Mouse (Mus musculus) neural tube, embryonic 12.5 days (tissue): Measurements from ENCODE around the gene Vps13d. TPM values are rescaled to one million over a fixed set of nuclear protein-coding genes. Genes with fewer than 3 reads are reported as not detected.

Experiments used
- ATAC-seq: fragments of 200-750 bp; cut with Nextera tagmentation; 2 replicates; pipeline ENCODE4 v1.8.0; 2017; ENCODE audit warnings: low read depth, mild to moderate bottlenecking, moderate TSS enrichment, moderate library complexity; ENCODE audit not compliant: low FRiP score
- H3K27ac ChIP-seq: fragments of 300-500 bp; sonication (generic); 2 replicates; pipeline ENCODE4 v1.5.1; 2016
- H3K27me3 ChIP-seq: fragments of 300-500 bp; sonication (generic); replicated peaks from 2 replicates; pipeline ENCODE4 v1.6.1; 2016; ENCODE audit warnings: mild to moderate bottlenecking
- H3K36me3 ChIP-seq: fragments of 300-500 bp; sonication (generic); 2 replicates; pipeline ENCODE4 v1.6.1; 2016; ENCODE audit warnings: mild to moderate bottlenecking
- H3K4me1 ChIP-seq: fragments of 300-500 bp; sonication (generic); 2 replicates; pipeline ENCODE4 v1.6.1; 2016
- H3K4me2 ChIP-seq: fragments of 300-500 bp; sonication (generic); replicated peaks from 2 replicates; pipeline ENCODE4 v1.6.1; 2016; ENCODE audit warnings: mild to moderate bottlenecking
- H3K4me3 ChIP-seq: fragments of 300-500 bp; sonication (generic); 2 replicates; pipeline ENCODE4 v1.5.1; 2016
- H3K9ac ChIP-seq: fragments of 300-500 bp; sonication (generic); 2 replicates; pipeline ENCODE4 v1.6.1; 2016; ENCODE audit warnings: mild to moderate bottlenecking
- H3K9me3 ChIP-seq: fragments of 300-500 bp; sonication (generic); 2 replicates; pipeline ENCODE4 v1.6.1; 2016; ENCODE audit warnings: mild to moderate bottlenecking
- WGBS: fragments of 180-500 bp; shearing (Covaris S2); methylation state at CpG from one replicate; pipeline ENCODE4 v1.1.7; 2016; 5-methylcytosine and 5-hydroxymethylcytosine counted together
- polyA plus RNA-seq: library from polyadenylated mRNA; unstranded; fragments of >200 nt; fragmentation: Nextera tagmentation; extraction: Ambion mirVana; gene quantifications from 2 replicates; pipeline ENCODE4 v1.2.1, GENCODE M21; 2016

Gene Vps13d
- polyA plus RNA-seq, result 9.3 and 13.4 TPM in 2 replicates

DNA sequence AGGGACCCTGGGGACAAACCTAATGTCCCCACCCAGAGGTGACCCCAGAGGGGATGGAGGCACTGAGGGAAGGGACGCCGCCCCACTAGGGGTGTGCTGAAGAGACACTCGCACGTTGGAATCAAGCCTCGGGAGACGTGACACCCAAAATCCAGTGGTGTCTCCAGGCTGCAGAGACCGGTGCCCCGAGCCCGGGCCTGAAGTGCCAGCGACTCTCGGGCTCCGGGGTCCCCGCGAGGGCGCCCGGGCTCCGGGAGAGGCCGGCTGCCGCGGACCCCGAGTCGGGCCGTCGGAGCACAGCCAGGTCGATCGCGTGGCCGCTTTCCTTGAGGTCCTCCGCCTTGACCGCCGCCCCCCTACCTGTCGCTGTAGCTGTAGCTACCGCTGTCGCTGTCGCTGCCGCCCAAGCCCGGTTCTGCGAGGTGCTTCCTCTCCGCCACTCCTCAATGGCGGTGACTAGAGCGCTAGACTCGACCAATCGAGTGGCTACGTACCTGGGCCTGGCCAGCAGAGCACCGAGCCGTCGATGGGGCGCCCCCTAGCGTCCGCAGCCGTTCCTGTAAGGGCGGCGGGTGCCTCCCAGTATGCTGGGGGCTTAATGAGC is at the start of gene Vps13d:
Gene Vps13d, minus strand, starts transcription at position 447 of the 604 bp plus-strand sequence.
- H3K4me2 ChIP-seq, result peak within 1 kb of the TSS; percentile 94
- H3K9ac ChIP-seq, result peak within 1 kb of the TSS; percentile 87
- no peaks in the 10 kb centered on the region for H3K27me3 ChIP-seq
- H3K9me3 ChIP-seq, result no peaks in the 10 kb centered on the region
- under 1% methylated on average over 53 of the region's 53 CpGs for WGBS
- H3K4me1 ChIP-seq, result peaks cover 10% of the 10 kb centered on the region
- no peak within 1 kb of the TSS for H3K27ac ChIP-seq
- peak; percentile 93 for ATAC-seq
- peaks cover 7% of the 10 kb centered on the region; the same call in 1 of the 2 replicates for H3K36me3 ChIP-seq
- peak within 1 kb of the TSS; percentile 92 for H3K4me3 ChIP-seq

DNA sequence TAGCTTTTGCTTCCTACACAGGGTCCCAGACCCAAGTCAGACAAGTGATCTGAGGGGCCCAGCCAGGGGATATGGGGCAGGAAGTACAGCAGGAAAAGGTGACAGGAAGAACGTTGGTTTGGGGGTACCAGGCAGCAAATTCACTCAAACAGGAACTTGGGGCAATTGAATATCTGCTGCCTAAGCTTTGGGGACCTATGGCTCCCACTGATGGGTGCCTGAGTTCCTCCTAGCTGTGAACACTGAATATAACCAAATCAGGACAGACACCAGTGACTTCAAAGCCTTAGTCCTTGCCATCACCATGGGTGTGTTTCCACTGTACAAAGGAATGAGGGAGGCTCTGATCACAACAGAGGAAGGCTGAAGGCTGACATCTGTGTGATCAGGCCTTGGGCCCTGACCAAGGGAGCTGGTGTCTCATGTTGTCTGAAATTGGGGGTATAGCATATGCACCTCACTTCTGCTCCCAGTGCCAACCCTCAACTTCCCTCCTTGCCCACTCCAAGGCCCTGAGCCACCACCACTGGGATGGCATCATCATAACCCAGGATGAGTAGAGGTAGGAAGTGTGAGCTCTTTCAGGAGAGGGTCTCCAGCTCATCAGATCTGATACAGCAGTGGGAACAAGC is 48.0 kb upstream of the Vps13d start:
- Histone ChIP-seq H3K4me1 (peaks cover 11% of the 10 kb centered on the region; the same call in 1 of the 2 replicates), H3K9me3 (no peaks in the 10 kb centered on the region), H3K9ac (no peak overlapping the region), H3K36me3 (no peaks in the 10 kb centered on the region), H3K27ac (no peak overlapping the region), H3K4me2 (no peak overlapping the region), H3K4me3 (no peak overlapping the region), H3K27me3 (peaks cover 24% of the 10 kb centered on the region; the same call in 1 of the 2 replicates)
- ATAC-seq, result no peak
- 77% methylated on average over 1 of the region's 1 CpGs for WGBS

DNA sequence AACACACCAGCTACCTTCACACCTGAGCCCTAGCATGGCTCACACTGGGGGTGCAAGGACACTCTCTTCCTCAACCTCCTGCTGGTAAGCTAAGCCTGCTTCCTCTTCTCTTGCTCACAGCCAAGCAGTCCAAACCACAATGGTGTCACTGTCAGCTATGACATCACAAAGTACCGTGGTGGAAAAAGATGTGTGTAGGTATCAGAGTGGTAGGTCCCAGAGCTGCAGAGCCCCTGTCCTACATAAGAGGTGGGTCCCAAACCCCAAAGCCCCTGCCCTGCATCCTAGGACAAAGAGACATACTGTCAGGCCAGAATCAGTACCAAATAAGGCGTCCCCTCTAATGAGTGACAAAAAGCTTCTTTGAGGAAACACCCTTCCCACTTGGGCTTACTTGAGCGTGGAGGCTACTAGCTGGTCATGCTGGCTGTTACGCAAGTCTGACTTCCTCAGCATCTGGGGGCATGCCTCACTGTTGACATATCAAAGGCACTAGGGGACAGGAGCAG is 46.0 kb upstream of the Vps13d start:
- Histone ChIP-seq H3K27me3 (peaks cover 11% of the 10 kb centered on the region; the same call in 1 of the 2 replicates), H3K4me3 (no peak overlapping the region), H3K36me3 (no peaks in the 10 kb centered on the region), H3K4me1 (no peaks in the 10 kb centered on the region), H3K27ac (no peak overlapping the region), H3K9me3 (no peaks in the 10 kb centered on the region), H3K9ac (no peak overlapping the region), H3K4me2 (no peak overlapping the region)
- WGBS, result 84% methylated on average over 4 of the region's 4 CpGs
- no peak for ATAC-seq

DNA sequence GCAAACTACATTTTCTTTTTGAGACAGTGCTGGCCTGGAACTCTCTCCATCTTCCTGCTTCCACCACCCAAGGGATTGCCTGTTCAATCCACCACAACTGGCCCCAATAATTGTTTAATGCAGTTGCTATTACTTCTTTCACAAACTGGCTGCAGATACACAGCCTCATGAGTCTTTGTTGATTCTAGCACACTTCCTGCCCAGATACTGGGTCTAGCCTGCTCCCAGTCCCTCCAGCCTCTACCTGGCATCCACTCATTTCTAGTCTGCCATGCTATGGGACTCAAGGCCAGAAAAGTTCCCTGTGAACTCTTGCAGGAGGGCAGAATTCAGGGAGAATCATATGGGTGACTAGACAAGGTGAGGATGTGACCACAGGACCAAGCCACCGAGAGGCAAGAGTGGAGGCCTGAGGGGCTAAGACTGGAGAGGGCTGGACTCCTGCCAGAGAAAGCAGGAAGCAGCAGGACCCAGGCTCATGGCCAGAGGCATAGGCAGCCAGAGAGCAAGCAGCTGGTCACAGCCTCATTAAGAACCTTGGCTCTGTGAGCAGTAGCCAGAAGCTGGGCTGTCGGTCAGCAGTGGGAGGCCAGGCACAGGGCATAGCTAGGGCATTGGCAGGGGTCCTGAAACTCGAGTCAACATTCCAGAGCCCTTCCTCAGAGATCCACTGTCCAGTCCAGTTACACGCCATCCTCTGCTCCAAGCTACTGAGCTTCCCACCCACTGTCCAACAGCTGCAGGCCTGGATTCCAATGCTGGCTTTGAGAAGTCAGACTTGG is 44.4 kb upstream of the Vps13d start:
- Histone ChIP-seq H3K4me2 (no peak overlapping the region), H3K27ac (no peak overlapping the region), H3K9ac (no peak overlapping the region), H3K9me3 (no peaks in the 10 kb centered on the region), H3K4me1 (no peaks in the 10 kb centered on the region), H3K4me3 (no peak overlapping the region), H3K36me3 (no peaks in the 10 kb centered on the region), H3K27me3 (no peaks in the 10 kb centered on the region)
- WGBS, result 59% methylated on average over 4 of the region's 4 CpGs
- ATAC-seq, result no peak

DNA sequence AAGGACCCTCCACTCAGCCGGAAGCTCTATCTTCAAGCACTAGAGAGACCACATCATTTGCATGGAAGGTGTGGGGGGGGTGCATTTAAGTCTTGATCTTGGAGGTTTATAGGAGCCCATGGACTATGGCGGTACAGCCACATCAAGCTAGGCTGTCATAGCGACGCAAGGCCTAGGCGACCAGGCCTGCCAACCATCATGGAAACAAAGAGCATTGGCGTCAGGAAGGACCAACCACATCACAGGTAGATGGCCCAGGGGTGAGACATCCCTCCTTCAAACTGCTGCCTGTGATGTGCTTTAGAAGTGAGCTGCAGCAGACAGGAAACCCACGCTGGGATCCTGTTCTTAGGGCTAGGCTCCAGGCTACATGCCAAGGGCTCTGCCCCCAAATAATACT is 41.2 kb upstream of the Vps13d start:
- Histone ChIP-seq H3K27ac (no peak overlapping the region), H3K9ac (no peak overlapping the region), H3K27me3 (no peaks in the 10 kb centered on the region), H3K4me3 (no peak overlapping the region), H3K4me2 (no peak overlapping the region), H3K36me3 (no peaks in the 10 kb centered on the region), H3K4me1 (no peaks in the 10 kb centered on the region), H3K9me3 (no peaks in the 10 kb centered on the region)
- WGBS, result 89% methylated on average over 7 of the region's 7 CpGs
- no peak for ATAC-seq

DNA sequence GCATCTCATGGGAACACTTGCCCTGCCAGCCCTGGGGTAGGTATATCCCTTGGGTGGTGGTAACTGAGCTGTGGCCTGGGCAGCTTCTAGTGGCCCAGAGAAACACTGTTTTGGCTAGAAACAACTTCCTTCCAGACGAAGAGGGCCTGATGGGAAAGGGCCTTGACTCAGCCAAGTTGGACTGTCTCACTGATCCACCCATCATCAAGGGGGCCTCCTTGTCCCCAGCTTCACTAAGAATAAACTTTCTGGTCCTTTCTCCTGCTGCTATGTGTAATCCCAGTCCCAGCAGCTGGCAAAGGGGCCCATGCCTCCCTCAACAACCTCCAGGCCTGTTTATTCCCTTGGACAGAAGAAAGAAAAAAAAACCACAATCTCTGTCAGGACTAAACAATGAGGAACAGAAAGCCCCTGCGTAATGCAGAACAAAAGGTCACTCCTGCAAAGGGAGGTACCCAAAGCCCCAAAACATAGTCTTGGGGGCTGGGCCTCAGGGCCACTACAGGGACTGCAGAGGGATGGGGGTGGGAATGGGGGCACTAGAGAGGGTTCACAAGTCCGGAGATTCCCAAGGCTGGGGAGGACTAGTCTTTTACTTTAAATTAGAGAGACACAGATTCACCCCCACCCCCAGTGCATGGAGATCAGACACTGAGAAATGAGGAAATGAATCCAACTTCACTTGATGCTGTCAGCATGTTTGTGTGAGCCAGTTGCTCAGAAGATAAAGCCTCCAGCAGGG is 38.9 kb upstream of the Vps13d start:
- no peak for ATAC-seq

DNA sequence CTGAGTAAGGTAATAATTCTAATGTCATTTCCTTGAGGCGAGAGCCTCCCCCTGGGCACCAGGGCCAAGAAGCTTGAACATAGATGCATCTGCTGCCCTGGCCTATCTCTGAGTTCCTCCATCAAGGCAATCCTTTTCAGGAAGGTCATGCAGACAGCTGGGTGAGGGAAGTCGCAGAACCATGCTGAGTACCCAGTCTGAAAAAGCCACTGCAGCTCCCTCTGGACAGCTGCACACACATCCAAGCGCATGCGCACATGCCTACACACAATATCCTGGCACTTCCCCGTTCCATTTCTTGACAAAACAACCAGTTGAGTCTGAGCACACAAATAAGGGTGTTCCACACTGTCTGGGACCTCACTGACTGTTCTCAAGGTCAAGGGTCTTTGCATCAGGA is 36.9 kb upstream of the Vps13d start:
- ATAC-seq, result no peak
- Histone ChIP-seq H3K4me2 (no peak overlapping the region), H3K27ac (no peak overlapping the region), H3K4me3 (no peak overlapping the region), H3K9me3 (no peaks in the 10 kb centered on the region), H3K36me3 (no peaks in the 10 kb centered on the region), H3K4me1 (no peaks in the 10 kb centered on the region), H3K9ac (no peak overlapping the region), H3K27me3 (no peaks in the 10 kb centered on the region)
- 94% methylated on average over 5 of the region's 5 CpGs for WGBS

More for the DNA sequence above, 38.9 kb upstream of the Vps13d start:
- H3K36me3 ChIP-seq, result no peaks in the 10 kb centered on the region
- no peaks in the 10 kb centered on the region for H3K4me1 ChIP-seq
- H3K4me2 ChIP-seq, result no peak overlapping the region
- H3K9ac ChIP-seq, result no peak overlapping the region
- H3K4me3 ChIP-seq, result no peak overlapping the region
- no peaks in the 10 kb centered on the region for H3K9me3 ChIP-seq
- H3K27me3 ChIP-seq, result no peaks in the 10 kb centered on the region
- WGBS, result 35% methylated on average over 3 of the region's 3 CpGs
- H3K27ac ChIP-seq, result no peak overlapping the region

DNA sequence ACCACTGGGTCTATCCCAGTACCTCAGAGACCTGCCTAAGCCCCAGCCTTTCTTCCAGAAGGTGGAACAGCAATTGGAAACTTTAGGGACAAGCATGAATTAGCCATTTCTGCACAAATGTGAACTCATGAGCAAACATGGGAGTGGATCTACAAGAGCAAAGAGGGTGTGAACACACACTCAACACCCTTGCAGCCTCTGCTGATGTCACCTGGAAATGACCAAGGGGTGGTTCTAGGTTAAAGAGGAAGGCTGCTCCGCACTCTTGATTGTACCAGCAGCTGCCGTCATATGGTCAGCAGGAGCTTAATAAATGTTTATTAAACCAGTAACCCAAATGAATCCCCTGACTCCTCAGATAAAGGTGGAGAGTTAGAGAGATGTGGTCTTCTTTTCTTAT is 35.8 kb upstream of the Vps13d start:
- Histone ChIP-seq H3K4me2 (no peak overlapping the region), H3K36me3 (no peaks in the 10 kb centered on the region), H3K4me3 (no peak overlapping the region), H3K27me3 (no peaks in the 10 kb centered on the region), H3K27ac (no peak overlapping the region), H3K4me1 (no peaks in the 10 kb centered on the region), H3K9ac (no peak overlapping the region), H3K9me3 (no peaks in the 10 kb centered on the region)
- ATAC-seq, result no peak
- WGBS, result 90% methylated on average over 2 of the region's 2 CpGs

DNA sequence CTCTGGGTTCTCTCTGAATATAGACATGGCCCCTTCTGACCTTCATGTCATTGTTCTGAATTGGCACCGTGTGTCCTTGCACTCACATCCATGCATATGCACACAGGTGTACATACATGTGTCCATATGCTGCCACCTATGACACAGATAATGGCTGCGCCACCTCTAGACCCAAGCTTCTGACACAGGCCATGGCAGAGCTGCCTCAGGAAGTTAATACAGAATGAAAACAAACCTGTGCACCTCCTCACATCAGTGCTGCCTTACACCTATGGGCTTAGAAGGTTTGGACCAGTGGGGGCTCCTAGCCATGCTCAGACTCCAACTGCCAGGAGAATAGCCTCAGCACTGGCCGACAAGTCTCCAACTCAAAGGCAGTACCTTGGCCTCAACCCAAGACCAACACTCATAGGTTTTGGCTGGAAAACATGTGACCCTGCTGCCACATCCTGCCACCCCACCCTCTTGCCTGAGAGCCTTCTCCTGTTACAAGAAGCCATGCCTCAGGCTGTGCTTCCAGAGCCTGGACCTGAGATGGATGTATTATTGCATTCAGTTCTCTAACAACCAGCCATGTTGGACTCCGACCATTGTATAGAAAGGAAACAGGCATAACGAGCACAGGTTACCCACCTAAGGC is 34.8 kb upstream of the Vps13d start:
- H3K4me1 ChIP-seq, result no peaks in the 10 kb centered on the region
- H3K4me3 ChIP-seq, result no peak overlapping the region
- no peaks in the 10 kb centered on the region for H3K9me3 ChIP-seq
- WGBS, result 92% methylated on average over 5 of the region's 5 CpGs
- H3K4me2 ChIP-seq, result no peak overlapping the region
- no peaks in the 10 kb centered on the region for H3K27me3 ChIP-seq
- no peaks in the 10 kb centered on the region for H3K36me3 ChIP-seq
- ATAC-seq, result no peak
- H3K27ac ChIP-seq, result no peak overlapping the region
- no peak overlapping the region for H3K9ac ChIP-seq

DNA sequence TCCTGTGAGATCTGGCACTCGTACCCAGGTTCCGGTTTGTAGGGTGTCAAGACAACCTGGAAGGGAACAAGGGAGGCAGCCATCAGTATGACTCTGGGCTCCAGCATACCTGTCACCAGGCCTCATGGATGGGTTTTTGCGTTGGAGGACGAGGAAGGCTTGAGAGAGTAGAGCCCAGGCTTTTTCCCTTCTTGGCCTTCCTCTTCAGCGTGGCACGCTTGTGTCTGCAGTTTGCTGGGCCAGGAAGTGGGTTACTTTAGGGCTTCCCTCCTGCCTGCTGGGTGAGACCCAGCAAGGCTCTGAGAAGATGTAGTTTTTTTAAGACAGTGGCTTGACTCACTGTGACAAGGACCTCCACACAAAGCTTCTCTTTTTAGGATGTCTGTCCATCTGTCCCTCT is 34.2 kb upstream of the Vps13d start:
- Histone ChIP-seq H3K27ac (no peak overlapping the region), H3K4me2 (no peak overlapping the region), H3K27me3 (no peaks in the 10 kb centered on the region), H3K9ac (no peak overlapping the region), H3K36me3 (no peaks in the 10 kb centered on the region), H3K9me3 (no peaks in the 10 kb centered on the region), H3K4me1 (no peaks in the 10 kb centered on the region), H3K4me3 (no peak overlapping the region)
- 96% methylated on average over 6 of the region's 6 CpGs for WGBS
- no peak for ATAC-seq

DNA sequence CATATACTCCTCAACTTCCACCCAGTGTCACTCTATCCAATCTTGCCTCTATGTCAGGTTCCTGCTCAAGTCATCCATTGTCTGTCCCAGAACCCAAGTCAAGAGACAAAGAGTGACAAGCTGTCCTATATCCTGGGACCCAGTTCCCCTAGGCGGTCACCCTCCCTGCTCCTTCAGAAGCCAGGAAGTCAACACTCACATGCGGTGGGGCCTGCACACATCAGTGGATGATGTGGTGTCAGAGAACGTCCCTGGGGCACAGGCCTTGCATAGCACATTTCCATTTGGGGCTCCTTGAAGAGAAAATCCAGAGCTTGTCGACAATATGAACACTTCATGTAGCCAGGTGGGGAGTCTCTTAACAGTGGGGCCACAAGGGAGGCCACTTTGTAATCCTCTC is 29.8 kb upstream of the Vps13d start:
- H3K36me3 ChIP-seq, result no peaks in the 10 kb centered on the region
- no peak overlapping the region for H3K4me3 ChIP-seq
- no peaks in the 10 kb centered on the region for H3K27me3 ChIP-seq
- H3K9me3 ChIP-seq, result no peaks in the 10 kb centered on the region
- no peak overlapping the region for H3K27ac ChIP-seq
- WGBS, result 94% methylated on average over 4 of the region's 4 CpGs
- no peak for ATAC-seq
- no peaks in the 10 kb centered on the region for H3K4me1 ChIP-seq
- H3K4me2 ChIP-seq, result no peak overlapping the region
- H3K9ac ChIP-seq, result no peak overlapping the region
